Mouse (Mus musculus) liver, postnatal 0 days (tissue): ENCODE results near the gene Rtn4r.

Source experiments
- CTCF ChIP-seq: sonication (generic); IDR thresholded peaks from 2 replicates; pipeline ENCODE4 v1.5.1; 2016; ENCODE audit warnings: antibody characterized with exemption, low read depth
- EP300 ChIP-seq: IDR thresholded peaks from 2 replicates; pipeline ENCODE4 v1.6.1; 2016; ENCODE audit warnings: antibody characterized with exemption, low read depth, mild to moderate bottlenecking

DNA sequence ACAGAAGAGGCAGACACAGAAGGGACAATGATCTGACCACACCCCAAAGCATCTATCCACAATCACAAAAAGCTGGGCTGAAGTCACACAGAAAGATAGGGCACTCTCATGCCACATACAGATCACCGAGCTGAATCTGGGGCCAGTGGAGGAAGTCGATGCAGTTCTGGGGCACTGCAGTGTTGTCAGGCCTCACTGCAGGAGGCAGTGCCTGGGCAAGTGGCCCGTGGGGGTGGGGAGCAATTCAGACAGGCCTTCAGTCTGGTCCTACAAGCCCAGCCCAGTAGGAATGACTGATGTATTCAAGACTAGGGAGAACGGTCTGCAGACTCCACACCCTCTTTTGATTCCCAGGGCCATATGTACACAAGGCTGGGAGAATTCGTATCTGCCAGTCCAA lies 2.8 kb upstream of the Rtn4r start:
- no peak for TF ChIP-seq CTCF
- no peak for TF ChIP-seq EP300
